Mouse (Mus musculus): ENCODE results near the gene Ppp1r16b.

GRCm38 (mm10) chr2:158743518-158744141 lies 78.4 kb downstream of the Ppp1r16b start:
- TF ChIP-seq CTCF (IDR thresholded peaks at IDR 0.05; ENCODE audit: low read depth, low read length) (no peak), POLR2A (IDR thresholded peaks at IDR 0.05; ENCODE audit: insufficient read depth, low read length) (no peak), EP300 (IDR thresholded peaks at IDR 0.05; ENCODE audit: insufficient read depth, low read depth, low read length) (no peak)

All from ES-Bruce4 (cell line).